12 mouse cellular contexts compared by ENCODE assay signal in genomic region chr1:184297001-184297740, GRCm38 (mm10).
A peak's percentile ranks its signal among the peaks of the same experiment; 100 is the strongest.
DNase-seq lines count a peak whose midpoint lies in the region.
"Had no signal": no experiment of that assay in that cellular context is flagged by ENCODE, and none has a peak within 500 bp of the region (broad histone marks: within the 10 kb centered on the region; RNA-seq: fewer than 3 reads in every experiment).

No protein-coding gene starts in this region.

- intact Hi-C loops in heart, postnatal 25 days (cut with DNase I): no loop called here
- intact Hi-C loops in left cerebral cortex, postnatal 4 days (cut with DNase I): no loop called here

- peak; percentile 13 to 31 for DNase-seq in cerebellum, postnatal 10 days
- no peak for DNase-seq in cerebellum, adult 11-12 months
- DNase-seq in heart, postnatal 4 days: peak; percentile 13
- DNase-seq in heart, postnatal 25 days (ENCODE audit: low spot score): no peak
- peak; percentile 63 for DNase-seq in NIH3T3 (ENCODE audit: low read depth)
- DNase-seq in lung, postnatal 25 days (ENCODE audit: low spot score): peak; percentile 42
- DNase-seq in left cerebral cortex, postnatal 4 days: no peak
- DNase-seq in cerebellum, adult 9-10 months: no peak
- DNase-seq: cerebellum, adult 18-20 months; kidney, adult 2 months; kidney, postnatal 36 days; liver, embryonic 13.5 days had no signal

Comparison
In these comparisons a context has a peak if more than half of its experiments do, and no peak if none do; other contexts are left out.
1. DNase-seq: peak in cerebellum, postnatal 10 days (2 of 2), heart, postnatal 4 days (single experiment), NIH3T3 (single experiment) and lung, postnatal 25 days (single experiment); none in cerebellum, adult 11-12 months (single experiment), heart, postnatal 25 days (single experiment), left cerebral cortex, postnatal 4 days (single experiment) and cerebellum, adult 9-10 months (single experiment).